Mouse (Mus musculus): ENCODE data around the gene Rem2. TPM values are rescaled to one million over a fixed set of nuclear protein-coding genes. Genes with fewer than 3 reads are reported as not detected.
A peak's percentile ranks its signal among the peaks of the same experiment; 100 is the strongest.

The Rem2 gene
- 32.5 and 41.1 TPM in 2 replicates for polyA plus RNA-seq (2014; fragmentation: Nextera tagmentation; extraction: Ambion mirVana)

DNA sequence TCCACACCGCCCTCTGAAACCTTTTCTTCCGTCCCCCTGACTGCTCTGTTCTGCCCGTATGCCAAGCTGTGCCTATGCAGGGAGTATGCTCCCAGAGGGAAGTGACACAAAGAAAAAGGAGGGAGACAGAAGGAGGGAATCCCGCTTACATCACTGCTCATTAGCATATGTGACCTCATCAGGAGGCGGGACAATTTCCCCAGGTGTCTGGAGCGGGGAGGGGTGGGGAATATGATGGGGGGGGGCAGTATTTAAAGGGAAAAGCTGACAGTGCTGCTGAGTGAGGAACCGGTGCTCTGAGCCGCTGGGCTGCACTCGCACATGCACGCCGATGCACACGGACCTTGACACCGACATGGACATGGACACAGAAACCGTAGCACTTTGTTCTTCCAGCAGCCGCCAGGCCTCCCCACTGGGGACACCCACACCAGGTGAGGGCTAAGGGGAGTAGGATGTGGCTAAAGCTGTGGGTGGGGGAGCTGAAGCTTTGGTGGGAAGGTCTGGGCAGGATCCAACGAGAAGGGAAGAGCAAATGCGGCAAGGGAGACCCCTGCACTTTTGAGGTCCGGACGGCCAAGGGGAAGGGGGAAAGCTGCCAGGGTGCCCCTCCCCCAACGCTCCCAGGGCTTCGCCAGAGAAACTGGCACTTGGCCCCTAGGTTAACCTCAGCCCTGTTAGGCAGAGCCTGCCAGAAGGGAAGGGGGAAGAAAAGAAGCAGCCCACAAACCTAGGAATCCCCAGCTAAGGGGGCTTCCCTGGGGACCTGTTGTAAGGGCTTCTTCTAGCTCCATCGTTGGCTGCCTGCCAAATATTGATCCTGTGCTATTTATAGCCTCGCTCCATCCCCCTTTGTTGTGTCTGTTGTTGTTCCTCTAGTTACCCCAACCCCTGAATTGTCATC is at the start of gene Rem2:
Gene Rem2 (plus strand): TSS at position 160 of the 904 bp plus-strand sequence.
- peak within 1 kb of the TSS; percentile 69 for H3K4me2 ChIP-seq (replicated peaks)
- ATAC-seq (ENCODE audit: low FRiP score) (peak; percentile 89), DNase-seq (ENCODE audit: low spot score) (peak; percentile 84)
- WGBS, result 0% methylated on average over 23 of the region's 23 CpGs
- peak within 1 kb of the TSS; percentile 60 for H3K4me3 ChIP-seq (replicated peaks; ENCODE audit: low read length)
- H3K9me3 ChIP-seq (ENCODE audit: control insufficient read depth, low read length), result no peaks in the 10 kb centered on the region
- peak within 1 kb of the TSS; percentile 86 for H3K9ac ChIP-seq
- H3K36me3 ChIP-seq (replicated peaks; ENCODE audit: control insufficient read depth, insufficient read depth), result no peaks in the 10 kb centered on the region; the same call in 1 of the 2 replicates
- H3K27me3 ChIP-seq (ENCODE audit: control insufficient read depth, insufficient read depth, low read length), result no peaks in the 10 kb centered on the region
- peak within 1 kb of the TSS; percentile 78 for H3K27ac ChIP-seq
- H3K4me1 ChIP-seq (replicated peaks; ENCODE audit: control insufficient read depth, insufficient read depth, low read length), result peaks cover 29% of the 10 kb centered on the region

DNA sequence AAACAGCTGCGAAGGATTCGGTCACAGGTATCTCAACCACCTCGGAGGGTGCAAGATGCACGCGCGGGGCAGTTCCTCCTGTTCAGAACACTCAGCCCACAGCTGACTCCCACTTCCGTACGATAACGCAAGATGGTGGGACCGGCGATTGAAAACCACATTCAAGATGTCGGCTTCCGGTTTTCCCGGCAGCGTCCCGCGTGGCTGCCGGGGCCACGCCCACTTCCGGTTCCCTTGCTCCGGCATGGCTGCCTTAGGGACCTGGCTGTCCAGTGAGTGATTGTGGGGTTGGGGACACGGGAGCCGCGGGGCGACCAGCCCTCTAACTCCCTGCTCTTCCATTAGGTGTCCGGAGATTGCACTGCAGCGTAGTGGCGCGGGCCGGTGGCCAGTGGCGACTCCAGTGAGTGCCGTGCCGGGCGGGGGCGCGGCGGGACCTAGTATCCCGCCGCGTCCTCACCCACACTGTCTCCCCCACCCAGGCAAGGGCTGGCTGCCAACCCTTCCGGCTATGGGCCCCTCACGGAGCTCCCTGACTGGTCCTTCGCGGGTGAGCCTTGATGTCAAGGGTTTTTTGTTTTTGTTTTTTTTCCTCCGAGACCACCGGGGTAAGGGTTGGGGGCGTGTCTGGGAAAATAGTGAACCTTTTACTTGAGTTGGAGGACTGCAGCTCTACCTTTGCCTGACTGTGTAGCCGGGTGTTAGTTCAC is 49.1 kb upstream of the Rem2 start, which contains the start of gene Mrpl52:
Gene Mrpl52 (plus strand): TSS at position 221 of the 710 bp plus-strand sequence.
- ATAC-seq (ENCODE audit: low FRiP score) (peak; percentile 84), DNase-seq (ENCODE audit: low spot score) (peak; percentile 96)
- peak within 1 kb of the TSS; percentile 89 for H3K27ac ChIP-seq
- H3K27me3 ChIP-seq (ENCODE audit: control insufficient read depth, insufficient read depth, low read length), result peaks cover 1% of the 10 kb centered on the region; the same call in 1 of the 2 replicates
- H3K4me2 ChIP-seq (replicated peaks), result peak within 1 kb of the TSS; percentile 73
- peaks cover 21% of the 10 kb centered on the region for H3K4me1 ChIP-seq (replicated peaks; ENCODE audit: control insufficient read depth, insufficient read depth, low read length)
- H3K9me3 ChIP-seq (ENCODE audit: control insufficient read depth, low read length), result no peaks in the 10 kb centered on the region
- under 1% methylated on average over 45 of the region's 48 CpGs for WGBS
- H3K4me3 ChIP-seq (replicated peaks; ENCODE audit: low read length), result peak within 1 kb of the TSS; percentile 93
- peak within 1 kb of the TSS; percentile 89 for H3K9ac ChIP-seq
- H3K36me3 ChIP-seq (replicated peaks; ENCODE audit: control insufficient read depth, insufficient read depth), result peaks cover 13% of the 10 kb centered on the region; the same call in 1 of the 2 replicates

DNA sequence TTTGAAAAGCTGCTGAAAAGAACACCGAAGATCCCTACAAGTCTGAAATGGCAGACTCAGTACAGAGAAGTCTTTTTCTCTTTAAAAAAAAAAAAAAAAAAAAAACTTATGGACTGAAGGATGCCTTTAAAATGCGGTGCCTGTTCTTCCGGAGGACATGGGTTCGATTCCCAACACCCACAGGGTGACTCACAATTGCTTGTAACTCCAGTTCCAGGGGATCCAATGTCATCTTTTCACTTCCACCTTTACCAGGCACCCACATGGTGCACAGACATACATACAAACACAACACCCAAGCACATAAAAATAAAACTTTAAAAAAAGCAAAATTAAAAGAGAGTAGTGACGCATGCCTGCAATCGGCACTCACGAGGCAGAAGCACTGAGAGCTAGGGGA is 48.2 kb upstream of the Rem2 start:
- H3K27me3 ChIP-seq (ENCODE audit: control insufficient read depth, insufficient read depth, low read length), result peaks cover 9% of the 10 kb centered on the region
- no peak for ATAC-seq (ENCODE audit: low FRiP score)
- peak overlapping the region; percentile 73 for H3K4me2 ChIP-seq (replicated peaks)
- no peaks in the 10 kb centered on the region for H3K9me3 ChIP-seq (ENCODE audit: control insufficient read depth, low read length)
- DNase-seq (ENCODE audit: low spot score), result no peak
- 94% methylated on average over 7 of the region's 7 CpGs for WGBS
- peak overlapping the region; percentile 93 for H3K4me3 ChIP-seq (replicated peaks; ENCODE audit: low read length)
- peaks cover 13% of the 10 kb centered on the region; the same call in 1 of the 2 replicates for H3K36me3 ChIP-seq (replicated peaks; ENCODE audit: control insufficient read depth, insufficient read depth)
- no peak overlapping the region for H3K27ac ChIP-seq
- peaks cover 21% of the 10 kb centered on the region for H3K4me1 ChIP-seq (replicated peaks; ENCODE audit: control insufficient read depth, insufficient read depth, low read length)
- 0 out of 2 replicates have a peak overlapping the region, but pooled peaks have one; percentile 89 for H3K9ac ChIP-seq

DNA sequence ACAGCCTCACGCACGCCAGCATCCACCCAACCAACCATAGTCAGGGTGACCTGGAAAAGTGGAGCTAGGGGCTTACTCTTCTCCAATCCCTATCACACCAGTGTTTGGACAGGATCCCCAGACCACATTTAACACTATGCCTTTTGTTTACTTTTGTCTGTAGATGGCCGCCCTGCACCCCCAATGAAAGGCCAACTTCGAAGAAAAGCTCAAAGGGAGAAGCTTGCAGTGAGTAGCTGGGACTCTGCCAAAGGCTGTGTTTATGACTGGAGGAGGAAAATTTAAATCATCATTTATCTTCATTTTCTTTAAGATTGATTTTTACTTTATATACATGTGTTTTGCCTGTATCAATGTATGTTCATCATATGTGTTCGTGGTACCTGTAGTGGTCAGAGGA is 47.5 kb upstream of the Rem2 start:
- Histone ChIP-seq H3K27ac (no peak overlapping the region), H3K9me3 (ENCODE audit: control insufficient read depth, low read length) (no peaks in the 10 kb centered on the region), H3K9ac (no peak overlapping the region), H3K4me2 (replicated peaks) (no peak overlapping the region), H3K4me3 (replicated peaks; ENCODE audit: low read length) (no peak overlapping the region), H3K27me3 (ENCODE audit: control insufficient read depth, insufficient read depth, low read length) (peaks cover 9% of the 10 kb centered on the region), H3K36me3 (replicated peaks; ENCODE audit: control insufficient read depth, insufficient read depth) (peaks cover 13% of the 10 kb centered on the region; the same call in 1 of the 2 replicates), H3K4me1 (replicated peaks; ENCODE audit: control insufficient read depth, insufficient read depth, low read length) (peaks cover 21% of the 10 kb centered on the region)
- 94% methylated on average over 5 of the region's 5 CpGs for WGBS
- ATAC-seq (ENCODE audit: low FRiP score) (no peak), DNase-seq (ENCODE audit: low spot score) (no peak)

DNA sequence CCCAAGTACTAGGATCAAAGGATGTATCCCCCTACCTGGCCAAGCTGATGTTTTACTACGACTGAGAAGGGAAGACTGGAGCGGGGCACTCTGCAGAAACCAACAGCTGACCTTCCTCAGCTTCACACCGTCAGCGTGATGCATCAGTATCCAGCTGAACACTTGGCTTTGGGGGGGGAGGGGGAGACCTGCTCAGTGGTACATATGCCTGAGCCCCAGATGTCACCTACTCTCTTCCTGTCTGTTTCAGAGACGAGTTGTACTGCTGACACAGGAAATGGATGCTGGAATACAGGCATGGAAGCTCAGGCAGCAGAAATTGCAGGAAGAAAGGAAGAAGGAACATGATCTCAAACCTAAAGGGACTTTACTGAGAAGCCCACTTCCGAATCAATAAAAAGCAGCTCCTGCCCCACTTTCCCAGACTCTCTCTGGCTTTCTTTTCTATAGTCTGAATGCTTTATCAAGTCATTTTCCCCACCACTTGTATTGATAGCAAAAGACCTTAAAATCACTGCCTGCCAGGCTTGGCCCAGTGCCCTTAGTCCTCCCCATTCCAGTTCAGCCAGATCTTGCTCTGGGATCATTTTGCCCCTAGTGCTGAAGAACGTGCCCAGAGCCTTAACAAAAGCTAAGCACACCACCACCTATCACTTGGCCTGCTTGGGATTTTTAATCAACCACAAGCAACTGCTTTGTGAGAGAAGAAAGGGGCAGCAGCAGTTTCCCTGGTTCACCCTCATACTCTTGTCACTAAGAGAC is 46.4 kb upstream of the Rem2 start:
- H3K27me3 ChIP-seq (ENCODE audit: control insufficient read depth, insufficient read depth, low read length), result peaks cover 9% of the 10 kb centered on the region
- H3K9me3 ChIP-seq (ENCODE audit: control insufficient read depth, low read length), result no peaks in the 10 kb centered on the region
- H3K4me1 ChIP-seq (replicated peaks; ENCODE audit: control insufficient read depth, insufficient read depth, low read length), result peaks cover 24% of the 10 kb centered on the region
- DNase-seq (ENCODE audit: low spot score) (no peak), ATAC-seq (ENCODE audit: low FRiP score) (no peak)
- peak overlapping the region; percentile 84; the same call in 1 of the 2 replicates for H3K27ac ChIP-seq
- H3K9ac ChIP-seq, result peak overlapping the region; percentile 81
- 56% methylated on average over 7 of the region's 7 CpGs for WGBS
- H3K4me2 ChIP-seq (replicated peaks), result peak overlapping the region; percentile 60
- H3K4me3 ChIP-seq (replicated peaks; ENCODE audit: low read length), result no peak overlapping the region
- H3K36me3 ChIP-seq (replicated peaks; ENCODE audit: control insufficient read depth, insufficient read depth), result peaks cover 13% of the 10 kb centered on the region; the same call in 1 of the 2 replicates

DNA sequence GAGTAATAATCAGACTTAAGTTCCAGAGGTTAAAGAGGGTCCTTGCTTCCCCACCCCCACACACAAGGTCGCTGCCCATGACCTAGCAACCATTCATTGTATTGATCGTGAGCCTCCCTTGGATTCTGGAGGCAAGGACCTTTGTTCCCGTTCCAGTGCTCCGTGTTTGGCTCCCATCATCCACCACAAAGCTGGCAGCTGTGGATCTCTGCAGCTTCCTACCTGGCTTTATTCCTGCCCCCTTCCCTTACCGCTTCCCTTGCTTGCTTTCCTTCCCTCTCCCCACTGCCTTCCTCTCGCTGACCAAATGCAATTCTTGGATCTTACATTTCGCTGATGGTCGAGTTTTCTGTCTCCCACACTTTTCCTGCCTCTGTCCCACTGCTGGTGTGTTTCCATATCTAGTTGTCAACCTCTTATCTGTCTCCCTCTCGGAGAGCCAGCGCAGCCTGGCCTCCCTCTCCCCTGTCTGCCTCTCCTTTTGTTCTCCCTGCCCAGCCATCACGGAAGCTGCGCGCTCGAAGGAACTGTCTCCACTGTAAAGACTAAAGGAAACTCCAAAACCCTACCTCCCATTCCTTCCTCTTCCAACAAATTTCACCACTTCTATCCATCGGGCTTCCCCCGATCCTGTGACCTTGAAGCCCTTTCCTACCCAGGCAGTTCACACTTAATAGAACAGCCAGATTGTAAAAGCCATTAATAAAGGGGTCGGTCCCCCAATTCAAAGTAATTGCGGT is 45.3 kb upstream of the Rem2 start:
- peaks cover 13% of the 10 kb centered on the region; the same call in 1 of the 2 replicates for H3K36me3 ChIP-seq (replicated peaks; ENCODE audit: control insufficient read depth, insufficient read depth)
- WGBS, result 1% methylated on average over 18 of the region's 18 CpGs
- no peak for DNase-seq (ENCODE audit: low spot score)
- H3K4me2 ChIP-seq (replicated peaks), result peak overlapping the region; percentile 60
- H3K27ac ChIP-seq, result peak overlapping the region; percentile 84
- peaks cover 24% of the 10 kb centered on the region for H3K4me1 ChIP-seq (replicated peaks; ENCODE audit: control insufficient read depth, insufficient read depth, low read length)
- peak overlapping the region; percentile 81 for H3K9ac ChIP-seq
- H3K4me3 ChIP-seq (replicated peaks; ENCODE audit: low read length), result peak overlapping the region; percentile 51
- H3K9me3 ChIP-seq (ENCODE audit: control insufficient read depth, low read length), result no peaks in the 10 kb centered on the region
- no peak for ATAC-seq (ENCODE audit: low FRiP score)
- H3K27me3 ChIP-seq (ENCODE audit: control insufficient read depth, insufficient read depth, low read length), result peaks cover 9% of the 10 kb centered on the region

DNA sequence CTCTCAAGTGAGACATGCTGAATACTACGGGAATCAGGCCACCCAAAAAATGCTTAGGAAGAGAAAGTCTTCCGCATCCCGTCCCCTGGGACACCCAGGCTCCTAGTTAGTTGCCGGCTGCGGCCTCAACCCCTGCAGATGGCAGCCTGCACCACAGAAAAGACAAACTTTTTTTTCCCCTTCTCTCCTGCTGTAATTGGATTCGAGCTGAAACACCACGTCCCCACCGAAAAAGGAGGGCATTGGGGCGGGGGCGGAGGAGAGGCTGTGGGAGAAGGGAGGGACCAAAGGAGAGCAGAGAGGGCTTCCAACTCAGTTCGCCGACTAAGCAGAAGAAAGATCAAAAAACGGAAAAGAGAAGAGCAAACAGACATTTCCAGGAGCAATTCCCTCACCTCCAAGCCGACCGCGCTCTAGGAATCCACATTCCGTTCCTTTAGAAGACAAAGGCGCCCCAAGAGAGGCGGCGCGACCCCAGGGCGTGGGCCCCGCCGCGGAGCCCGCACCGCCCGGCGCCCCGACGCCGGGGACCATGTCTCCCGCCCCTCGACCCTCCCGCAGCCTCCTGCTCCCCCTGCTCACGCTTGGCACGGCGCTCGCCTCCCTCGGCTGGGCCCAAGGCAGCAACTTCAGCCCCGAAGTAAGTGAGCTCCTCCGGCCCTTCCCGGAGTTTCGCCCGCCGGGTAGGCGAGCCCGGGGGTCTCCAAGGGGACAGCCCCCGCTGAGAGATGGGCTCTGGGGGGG is 44.4 kb upstream of the Rem2 start, which contains the start of gene Mmp14:
Gene Mmp14 (plus strand): TSS at position 279 of the 744 bp plus-strand sequence.
- H3K9me3 ChIP-seq (ENCODE audit: control insufficient read depth, low read length), result no peaks in the 10 kb centered on the region
- peak; percentile 57 for ATAC-seq (ENCODE audit: low FRiP score)
- peaks cover 13% of the 10 kb centered on the region; the same call in 1 of the 2 replicates for H3K36me3 ChIP-seq (replicated peaks; ENCODE audit: control insufficient read depth, insufficient read depth)
- peaks cover 18% of the 10 kb centered on the region; the same call in 1 of the 2 replicates for H3K4me1 ChIP-seq (replicated peaks; ENCODE audit: control insufficient read depth, insufficient read depth, low read length)
- peak within 1 kb of the TSS; percentile 84 for H3K27ac ChIP-seq
- H3K4me2 ChIP-seq (replicated peaks), result peak within 1 kb of the TSS; percentile 60
- peaks cover 9% of the 10 kb centered on the region for H3K27me3 ChIP-seq (ENCODE audit: control insufficient read depth, insufficient read depth, low read length)
- WGBS, result under 1% methylated on average over 45 of the region's 49 CpGs
- H3K4me3 ChIP-seq (replicated peaks; ENCODE audit: low read length), result peak within 1 kb of the TSS; percentile 51
- peak within 1 kb of the TSS; percentile 81 for H3K9ac ChIP-seq
- DNase-seq (ENCODE audit: low spot score), result peak; percentile 60

Measured in hindbrain, embryonic 14.5 days (tissue).